In the genomic region with DNA sequence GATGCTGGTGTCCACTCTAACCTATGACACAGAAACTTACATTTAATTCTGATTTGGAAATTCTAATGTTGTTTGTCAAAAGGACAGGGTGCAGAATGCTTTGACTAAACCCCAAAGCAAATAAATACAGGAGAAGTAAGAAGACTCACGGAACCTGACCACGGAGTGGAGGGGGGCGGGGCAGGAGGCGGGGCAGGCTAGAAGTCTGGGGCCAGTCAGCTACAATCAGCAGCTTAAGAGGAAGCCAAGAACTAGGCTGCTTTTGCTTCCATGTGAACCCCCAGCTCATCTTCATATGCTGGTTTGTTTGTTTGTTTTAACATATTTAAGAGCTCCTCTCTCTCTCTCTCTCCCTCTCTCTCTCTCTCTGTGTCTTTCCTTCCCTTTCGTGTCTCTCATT, we compare ENCODE assay signal across 9 mouse cellular contexts.
DNase-seq lines count a peak whose midpoint lies in the region; ATAC-seq and TF ChIP-seq lines count a peak whose summit lies in the region.
"Had no signal": no experiment of that assay in that cellular context is flagged by ENCODE, and none has a peak within 500 bp of the region (broad histone marks: within the 10 kb centered on the region; RNA-seq: fewer than 3 reads in every experiment).

No protein-coding gene starts in this region.

- no peaks in the 10 kb centered on the region for H3K79me2 ChIP-seq in heart, adult 2 months (replicated peaks; ENCODE audit: control insufficient read depth, insufficient read depth, low read length)

- H3K27me3 ChIP-seq in heart, embryonic 14.5 days (ENCODE audit: control insufficient read depth, insufficient read depth, low read length), result no peaks in the 10 kb centered on the region
- H3K27me3 ChIP-seq in heart, adult 2 months (ENCODE audit: control insufficient read depth, insufficient read depth, low read length), result 0 out of 2 replicates have a peak, but pooled peaks cover 2% of the 10 kb centered on the region
- H3K27me3 ChIP-seq: midbrain, embryonic 15.5 days had no signal

- peak overlapping the region; percentile 37 for H3K4me2 ChIP-seq in heart, embryonic 14.5 days (ENCODE audit: low read length)
- H3K4me2 ChIP-seq: midbrain, embryonic 15.5 days had no signal

- H3K4me3 ChIP-seq in heart, embryonic 14.5 days (ENCODE audit: control insufficient read depth in 1 of 2, insufficient read depth in 1 of 2, low read depth in 1 of 2, low read length in 2 of 2), result no peak overlapping the region
- H3K4me3 ChIP-seq in heart, adult 2 months, result no peak overlapping the region
- H3K4me3 ChIP-seq: midbrain, embryonic 15.5 days had no signal

- H3K9ac ChIP-seq in heart, embryonic 14.5 days (ENCODE audit: low read length), result no peak overlapping the region
- H3K9ac ChIP-seq in heart, adult 2 months (ENCODE audit: low read depth, low read length), result no peak overlapping the region
- H3K9ac ChIP-seq: midbrain, embryonic 15.5 days had no signal

- DNase-seq in heart, adult 2 months, result no peak
- DNase-seq in thymus, postnatal 14 days, result peak; percentile 22
- no peak for DNase-seq in thymus, adult 18-20 months
- DNase-seq in yolk sac, embryonic 10.5 days (ENCODE audit: low spot score), result peak; percentile 5
- DNase-seq in gastrocnemius, postnatal 4 days (ENCODE audit: low spot score in 2 of 2), result no peak

- no peak for TF ChIP-seq EP300 in heart, adult 2 months (IDR thresholded peaks at IDR 0.05; ENCODE audit: insufficient read depth, low read depth, low read length)

- TF ChIP-seq POLR2A in heart, adult 2 months (IDR thresholded peaks at IDR 0.05; ENCODE audit: insufficient read depth, low read depth, low read length), result no peak

- H3K27ac ChIP-seq in heart, embryonic 14.5 days (replicated peaks in 1 of 2; ENCODE audit: control insufficient read depth in 1 of 2, insufficient read depth in 1 of 2, low read depth in 2 of 2, low read length in 2 of 2), result no peak overlapping the region
- H3K27ac ChIP-seq in heart, adult 2 months, result no peak overlapping the region
- H3K27ac ChIP-seq: midbrain, embryonic 15.5 days had no signal

- H3K9me3 ChIP-seq in heart, embryonic 14.5 days (ENCODE audit: control insufficient read depth, low read length), result no peaks in the 10 kb centered on the region
- H3K9me3 ChIP-seq: midbrain, embryonic 15.5 days had no signal

- no peak for ATAC-seq in heart, embryonic 14.5 days (ENCODE audit: insufficient number of reproducible peaks, insufficient read depth, low FRiP score, low read depth)
- peak; percentile 82 to 89 for ATAC-seq in hematopoietic stem cell, adult 5-6 weeks (replicated peaks in 1 of 2; ENCODE audit: insufficient read depth in 1 of 2, low FRiP score in 2 of 2, low TSS enrichment in 1 of 2, low read depth in 1 of 2, poor library complexity in 2 of 2, severe bottlenecking in 2 of 2)
- no peak for ATAC-seq in monocyte, adult 5-6 weeks (replicated peaks; ENCODE audit: insufficient number of reproducible peaks, low FRiP score, low TSS enrichment, poor library complexity, severe bottlenecking)
- ATAC-seq: midbrain, embryonic 15.5 days had no signal

- no peaks in the 10 kb centered on the region for H3K4me1 ChIP-seq in heart, embryonic 14.5 days (ENCODE audit: control insufficient read depth in 2 of 2, insufficient read depth in 2 of 2, low read length in 2 of 2)
- no peaks in the 10 kb centered on the region for H3K4me1 ChIP-seq in heart, adult 2 months (ENCODE audit: control insufficient read depth, insufficient read depth, low read length)
- H3K4me1 ChIP-seq: midbrain, embryonic 15.5 days had no signal

- no peaks in the 10 kb centered on the region for H3K36me3 ChIP-seq in heart, embryonic 14.5 days (ENCODE audit: control insufficient read depth, insufficient read depth, low read length)
- H3K36me3 ChIP-seq in heart, adult 2 months (ENCODE audit: control insufficient read depth, insufficient read depth, low read length), result no peaks in the 10 kb centered on the region

- 16% methylated on average over 5 of the region's 5 CpGs for WGBS in heart, embryonic 14.5 days
- WGBS in heart, adult 2 months, result 16% methylated on average over 5 of the region's 5 CpGs

- intact Hi-C loops in heart, adult 2 months (cut with DNase I), result no loop called here

- no peak for TF ChIP-seq CTCF in heart, adult 2 months (IDR thresholded peaks at IDR 0.05)

Comparison
In these comparisons a context has a peak if more than half of its experiments do, and no peak if none do; other contexts are left out.
1. DNase-seq: peak in thymus, postnatal 14 days (single experiment) and yolk sac, embryonic 10.5 days (single experiment); none in heart, adult 2 months (0 of 2), thymus, adult 18-20 months (0 of 2) and gastrocnemius, postnatal 4 days (0 of 2).
2. ATAC-seq: peak in hematopoietic stem cell, adult 5-6 weeks (2 of 2); none in heart, embryonic 14.5 days (single experiment) and monocyte, adult 5-6 weeks (single experiment).